Mouse (Mus musculus) hindlimb bud, embryonic 11.5 days (tissue): Measurements from ENCODE around the gene Cisd1.

ENCODE experiments used
- DNase-seq: peaks from one replicate; pipeline ENCODE4 v3.0.0-alpha.2; 2012; ENCODE audit warnings: low read depth, low spot score; ENCODE audit errors: extremely low spot score

Gene Cisd1

DNA sequence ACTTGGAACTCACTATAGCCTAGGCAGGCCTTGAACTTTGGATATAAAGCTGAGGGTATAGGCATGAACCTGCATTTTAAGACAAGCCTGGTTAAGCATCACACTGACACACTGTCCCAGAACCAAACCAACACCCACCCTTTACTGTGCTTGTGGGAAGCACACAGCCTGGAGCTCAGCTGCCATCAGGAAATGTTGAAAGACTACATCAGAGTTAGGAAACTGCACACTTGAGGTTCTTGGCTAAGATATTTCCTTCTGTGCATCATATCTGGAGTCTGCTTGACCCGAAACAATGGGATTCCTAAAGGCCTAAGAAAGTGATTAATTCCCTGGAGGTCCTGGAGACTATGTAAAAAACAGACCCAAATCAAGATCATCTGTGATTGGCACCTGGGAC lies 4.5 kb upstream of the Cisd1 start:
- no peak for DNase-seq

DNA sequence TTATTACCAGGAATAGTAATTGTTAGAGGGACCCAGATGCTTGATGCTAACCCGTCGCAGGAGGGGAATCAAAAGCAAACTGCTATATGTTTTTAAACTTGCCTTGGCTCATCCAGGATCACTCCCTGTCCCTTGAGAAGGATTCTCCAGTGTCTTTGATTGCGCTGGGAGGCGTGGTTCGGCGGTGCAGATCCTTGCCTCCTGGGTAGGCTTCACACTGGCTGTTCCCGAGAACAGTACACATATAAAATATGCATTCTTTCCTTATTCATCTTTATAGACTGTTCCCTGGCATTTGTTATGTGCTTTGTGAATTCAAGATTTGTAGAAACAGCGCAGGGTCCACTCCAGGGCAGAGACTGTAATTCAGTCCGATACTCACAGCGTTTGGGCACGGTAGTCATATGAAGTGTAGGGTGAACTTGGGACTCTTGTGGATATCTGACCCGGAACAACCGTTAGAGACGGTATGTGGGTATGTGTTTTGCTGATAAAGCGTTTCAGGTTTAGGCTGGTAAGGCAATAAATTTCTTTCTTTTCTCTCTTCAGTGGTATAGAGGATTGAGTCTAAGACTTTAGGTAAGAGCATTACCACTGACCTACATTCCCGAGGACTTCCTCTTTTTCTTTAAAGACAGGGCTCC lies 4.0 kb upstream of the Cisd1 start:
- no peak for DNase-seq

DNA sequence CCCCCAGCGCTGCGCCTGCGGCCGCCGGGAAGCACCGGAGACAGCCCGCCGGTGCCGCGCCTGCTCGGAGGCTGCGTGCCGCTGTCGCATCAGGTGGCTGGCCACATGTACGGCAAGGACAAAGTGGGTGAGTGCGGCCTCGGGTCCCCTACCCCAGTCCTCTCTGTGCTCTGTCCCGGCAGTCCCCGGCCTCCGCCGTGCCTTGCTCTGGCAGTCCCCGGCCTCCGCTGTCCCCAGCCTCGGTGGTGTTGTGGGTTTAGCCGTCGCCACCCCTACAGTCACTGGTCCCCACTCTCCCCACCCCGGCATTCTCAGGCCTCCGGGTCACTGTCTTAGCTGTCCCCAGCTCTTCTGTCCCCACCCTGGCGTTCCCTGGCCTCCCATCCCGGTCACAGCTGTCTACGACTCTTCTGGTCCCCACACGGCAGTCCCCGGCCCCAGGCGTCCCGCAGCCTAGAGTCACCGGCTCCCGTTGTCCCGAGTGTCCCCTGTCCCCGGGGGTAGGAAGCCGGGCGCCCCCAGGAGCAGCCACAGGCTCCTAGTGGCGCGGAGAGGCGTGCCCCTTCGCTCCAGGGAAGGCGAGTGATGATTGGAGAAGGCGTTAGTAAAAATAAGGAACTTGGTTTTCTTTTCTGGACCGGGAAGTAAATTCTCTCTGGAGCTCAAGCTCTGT lies 3.3 kb upstream of the Cisd1 start:
- DNase-seq: no peak

DNA sequence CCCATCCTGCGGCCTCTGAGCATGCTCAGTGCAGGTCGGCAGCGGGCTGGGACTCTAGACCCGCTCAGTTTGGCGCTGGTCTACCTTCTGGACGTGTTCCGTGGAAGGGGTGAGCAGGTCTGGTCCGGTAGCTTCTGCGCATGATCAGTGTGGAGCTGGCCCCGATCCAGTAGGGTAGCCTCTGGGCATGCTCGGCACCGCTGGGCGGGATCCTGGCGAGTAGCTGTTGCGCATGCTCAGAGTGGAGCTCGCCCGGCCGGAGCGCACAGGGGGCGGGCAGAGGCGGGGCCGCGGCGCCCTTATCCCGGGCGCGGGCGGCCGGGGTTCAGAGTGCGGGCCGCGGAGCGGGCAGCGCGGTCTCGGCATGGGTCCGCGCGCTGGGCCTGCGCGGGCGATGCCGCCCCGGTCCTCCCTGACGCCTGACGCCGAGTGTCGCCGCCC lies 2.8 kb upstream of the Cisd1 start, which contains the start of gene Ipmk:
Gene Ipmk (plus strand): TSS at position 255 of the 441 bp plus-strand sequence.
- peak; percentile 81 for DNase-seq

DNA sequence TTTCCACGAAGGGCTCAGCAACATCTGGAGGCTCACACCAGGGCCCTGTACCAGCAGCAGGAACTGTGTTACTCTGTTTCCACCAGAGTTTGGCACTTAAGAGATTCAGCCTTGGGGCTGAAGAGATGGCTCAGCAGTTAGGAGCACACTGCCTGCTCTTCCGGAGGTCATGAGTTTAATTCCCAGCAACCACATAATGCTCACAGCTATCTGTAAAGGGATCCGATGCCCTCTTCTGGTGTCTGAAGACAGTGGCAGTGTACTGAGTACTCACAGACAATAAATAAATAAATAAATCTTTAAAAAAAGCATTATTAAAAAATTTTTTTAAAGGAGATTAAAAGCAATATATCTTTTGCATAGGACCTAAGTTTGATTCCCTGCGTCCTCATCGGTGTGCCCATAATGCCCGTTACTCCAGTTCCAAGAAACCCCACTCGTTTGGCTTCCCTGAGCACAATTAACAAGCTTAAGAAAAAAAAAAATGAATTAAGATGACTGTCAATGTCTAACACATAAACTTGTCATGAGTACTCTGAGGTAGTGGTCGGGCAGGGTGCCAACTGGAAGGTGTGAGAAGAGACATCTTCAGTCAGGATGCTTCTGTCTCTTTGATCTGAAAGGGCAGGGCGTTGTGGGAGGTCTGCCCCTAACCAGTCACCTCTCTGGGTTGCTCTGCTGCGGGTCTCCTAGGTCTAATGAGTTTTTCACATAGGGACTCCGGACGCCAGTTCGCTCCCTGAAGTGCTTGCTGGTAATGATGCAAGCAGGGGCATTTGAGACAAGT lies 2.2 kb upstream of the Cisd1 start:
- no peak for DNase-seq

DNA sequence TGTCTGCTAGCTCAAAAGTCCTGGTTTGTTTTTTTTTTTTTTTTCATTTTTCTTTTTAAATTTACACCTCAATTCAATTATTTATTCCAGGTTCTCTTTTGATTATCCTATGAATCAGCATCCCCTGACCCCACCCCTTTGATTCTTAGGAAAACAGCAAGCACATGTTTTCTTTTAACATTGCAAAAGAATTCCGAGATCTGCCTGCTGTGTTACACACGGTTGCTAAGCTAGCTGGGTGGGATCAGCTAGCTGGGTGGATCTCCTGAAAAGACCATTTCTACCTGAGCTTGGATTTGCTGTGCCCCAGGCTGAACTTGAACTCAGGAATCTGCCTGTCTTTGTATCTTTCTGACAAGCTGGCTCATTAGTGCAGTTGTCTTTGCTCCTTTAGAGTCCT lies 1.4 kb upstream of the Cisd1 start:
- DNase-seq: no peak

DNA sequence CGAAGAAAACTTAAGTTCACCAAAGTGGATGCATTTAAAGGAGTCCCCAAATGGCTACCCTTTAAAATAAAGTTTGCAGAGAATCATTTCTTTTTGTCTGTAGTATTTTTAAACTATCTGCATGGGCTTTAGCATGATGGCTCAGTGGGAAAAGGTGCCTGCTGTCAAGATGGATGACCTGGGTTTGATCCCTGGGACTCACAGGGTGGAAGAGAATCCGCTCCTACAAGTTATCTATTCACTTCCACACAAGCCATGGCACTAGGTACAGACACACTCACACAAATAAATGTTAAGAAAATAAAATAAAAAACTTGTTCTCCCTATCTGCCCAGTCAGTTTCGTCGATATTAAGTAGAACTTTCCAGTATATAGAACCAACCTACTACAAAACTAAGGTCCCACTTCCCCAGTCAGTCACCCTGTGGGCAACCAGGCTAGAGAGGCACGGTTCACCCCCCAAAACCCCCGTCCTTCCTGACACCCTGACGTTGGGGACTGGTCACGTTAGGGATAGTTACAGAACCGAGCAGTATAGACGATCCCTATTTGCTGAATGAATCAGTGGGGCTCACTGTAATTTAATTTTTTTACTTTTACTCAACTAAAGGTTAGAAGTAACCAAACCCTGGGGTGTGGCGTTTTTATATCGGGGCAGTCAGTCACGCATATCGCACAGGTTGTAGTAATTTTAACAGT lies 1.0 kb downstream of the Cisd1 start:
- no peak for DNase-seq

DNA sequence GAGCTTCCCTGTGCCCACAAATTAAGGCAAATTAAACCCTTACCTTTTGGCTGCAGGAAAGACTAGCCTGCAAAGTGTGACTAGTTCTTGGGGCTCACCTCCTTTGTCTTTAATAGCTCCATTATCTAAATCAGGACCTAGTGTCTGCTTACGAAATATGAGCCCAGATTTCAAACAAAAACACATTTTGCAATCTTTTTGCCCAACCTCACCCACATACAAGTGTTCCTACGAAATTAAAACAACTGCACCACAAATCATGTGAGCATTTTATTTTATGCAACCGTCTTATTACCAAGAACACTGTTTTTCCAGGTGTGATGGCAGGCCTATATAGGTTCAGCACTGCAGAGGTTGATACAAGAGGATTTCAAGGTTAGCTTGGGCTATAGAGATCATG lies 1.6 kb downstream of the Cisd1 start:
- no peak for DNase-seq

DNA sequence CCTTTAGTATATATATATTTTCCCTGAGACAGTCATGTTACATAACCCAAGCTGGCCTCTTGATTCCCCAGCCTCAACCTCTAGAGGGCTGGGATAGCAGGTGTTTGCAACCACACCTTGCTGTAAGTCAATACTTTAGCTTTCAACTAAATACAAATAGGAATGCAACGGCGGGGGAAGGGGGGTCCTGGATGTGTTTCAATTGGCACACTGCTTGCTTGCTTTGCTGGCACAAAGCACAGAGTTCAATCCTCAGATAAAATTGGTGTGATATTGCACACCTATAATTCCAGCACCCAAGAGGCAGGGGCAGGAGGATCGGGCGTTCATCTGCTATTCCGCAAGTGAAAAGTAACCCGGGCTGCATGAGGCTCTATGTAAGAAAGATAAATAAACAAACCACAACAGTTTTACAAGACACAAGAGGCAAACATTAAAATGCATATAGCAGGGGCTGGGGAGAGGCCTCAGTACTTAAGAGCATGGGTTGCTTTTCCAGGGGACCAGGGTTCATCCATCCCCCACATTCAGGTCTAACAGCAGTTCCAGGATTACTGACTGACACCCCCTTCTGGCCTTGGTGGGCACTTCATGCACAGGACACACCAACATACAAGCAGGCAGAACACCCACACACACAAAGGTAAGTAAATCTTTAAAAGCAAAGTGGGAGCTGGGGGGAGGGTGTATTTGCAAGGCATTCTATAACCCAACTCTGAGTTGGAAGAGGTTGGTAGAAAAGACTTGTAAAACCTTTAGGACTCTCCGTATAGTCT lies 2.5 kb downstream of the Cisd1 start:
- DNase-seq: no peak

DNA sequence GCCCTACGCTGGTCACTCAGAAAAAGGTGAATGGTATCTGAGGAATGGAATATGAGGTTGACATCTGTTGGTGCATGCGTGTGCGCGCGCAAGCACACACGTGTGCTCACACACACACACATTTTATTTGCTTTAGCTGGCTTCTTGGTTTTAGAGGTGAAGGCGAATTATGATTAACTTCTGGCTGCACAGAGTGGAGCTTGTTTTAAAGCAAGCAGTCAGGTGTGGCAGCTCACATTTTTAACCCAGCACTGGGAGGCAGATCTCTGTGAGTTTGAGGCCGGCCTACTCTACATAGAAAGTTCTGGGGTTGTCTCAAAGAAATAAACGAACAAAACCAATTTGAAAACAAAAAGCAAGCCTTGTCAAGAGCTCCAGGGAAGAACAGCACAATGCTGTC lies 3.5 kb downstream of the Cisd1 start:
- DNase-seq: no peak

DNA sequence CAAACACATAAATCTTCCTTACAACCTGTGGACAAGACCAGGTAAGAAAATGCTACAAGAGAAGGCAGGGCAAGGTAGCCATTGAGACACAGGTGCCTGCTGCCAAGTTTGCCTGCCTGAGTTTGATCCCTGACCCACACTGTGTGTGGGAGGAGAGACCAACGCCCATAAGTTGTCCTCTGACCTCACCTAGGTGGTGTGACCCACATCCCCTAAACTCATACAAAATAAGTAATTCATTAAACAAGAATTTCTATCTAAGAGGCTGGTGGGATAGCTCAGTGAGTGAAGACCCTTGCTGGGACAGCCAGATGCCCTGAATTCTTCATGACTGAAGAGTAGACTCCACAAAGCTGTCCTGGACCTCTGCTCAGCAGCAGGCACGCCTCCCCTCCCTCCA lies 4.6 kb downstream of the Cisd1 start:
- DNase-seq: no peak

DNA sequence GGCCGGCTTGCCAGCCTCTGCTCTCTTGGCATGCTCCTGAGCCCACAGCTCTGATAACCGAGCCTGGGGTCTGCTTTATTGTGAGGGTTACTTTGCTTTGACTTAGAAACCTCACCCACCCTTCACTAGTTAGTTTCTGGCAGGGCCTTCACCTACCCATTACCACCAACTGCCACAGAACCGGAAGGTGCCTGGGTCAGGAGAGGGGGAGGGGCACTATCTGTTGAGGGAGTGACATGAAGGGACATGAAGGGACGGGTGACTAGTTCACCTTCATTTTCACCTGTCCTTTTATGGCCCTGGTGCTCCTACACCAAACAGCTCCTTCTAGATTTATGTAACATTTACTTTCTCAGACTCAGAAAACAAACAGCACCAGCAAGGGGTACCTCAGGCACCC lies 5.3 kb downstream of the Cisd1 start:
- no peak for DNase-seq

DNA sequence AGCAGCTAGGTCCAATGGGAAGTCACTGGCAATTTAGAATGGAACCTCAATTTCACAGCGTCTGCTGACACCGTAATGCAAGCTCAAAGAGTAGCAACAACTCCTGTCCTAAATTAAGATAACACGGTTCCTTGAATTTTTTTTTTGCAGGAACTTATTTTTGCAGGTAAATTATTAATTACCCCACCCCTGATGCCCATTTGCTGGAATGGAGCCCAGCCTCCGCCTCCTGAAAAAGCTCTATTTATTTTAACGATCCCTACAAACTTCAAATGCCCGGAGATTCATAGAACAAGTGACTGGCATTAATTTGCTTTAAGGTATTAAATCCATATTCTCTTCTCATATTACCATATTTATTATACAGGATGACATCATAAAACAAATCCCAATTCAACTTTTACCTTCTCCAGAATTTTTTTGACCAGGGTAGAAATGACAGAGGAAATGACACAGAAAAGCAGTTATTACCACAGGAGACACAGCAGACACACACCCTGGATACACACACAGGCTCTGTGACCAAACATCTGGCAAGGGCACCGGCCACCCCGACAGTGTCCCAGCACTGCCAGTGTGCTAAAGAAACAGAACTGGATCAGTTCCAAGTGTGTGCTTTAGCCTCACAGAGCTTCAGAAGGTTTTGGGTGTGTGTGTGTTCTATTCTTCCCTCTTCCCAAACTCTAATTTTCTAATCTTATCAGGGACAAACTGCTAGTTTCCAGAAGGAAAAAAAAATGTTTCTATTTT lies 6.4 kb downstream of the Cisd1 start:
- no peak for DNase-seq

DNA sequence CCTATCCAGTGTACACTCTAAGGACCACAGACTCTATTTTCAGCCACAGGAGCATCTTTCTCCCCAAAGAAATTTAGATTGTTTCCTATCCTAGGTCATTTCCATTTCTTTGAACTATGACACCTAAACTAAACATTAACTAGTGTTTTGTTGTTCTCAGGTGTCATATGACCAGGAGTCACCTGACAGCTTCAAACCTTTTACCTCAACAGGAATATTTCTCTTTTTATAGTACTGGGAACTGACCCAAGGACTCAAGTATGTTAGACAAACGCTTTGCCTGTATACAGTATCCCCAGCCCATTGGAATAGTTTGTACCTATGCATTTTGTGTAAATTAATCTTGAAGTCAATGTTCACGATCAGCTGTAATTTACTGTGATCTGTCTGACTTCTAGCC lies 7.0 kb downstream of the Cisd1 start:
- no peak for DNase-seq

DNA sequence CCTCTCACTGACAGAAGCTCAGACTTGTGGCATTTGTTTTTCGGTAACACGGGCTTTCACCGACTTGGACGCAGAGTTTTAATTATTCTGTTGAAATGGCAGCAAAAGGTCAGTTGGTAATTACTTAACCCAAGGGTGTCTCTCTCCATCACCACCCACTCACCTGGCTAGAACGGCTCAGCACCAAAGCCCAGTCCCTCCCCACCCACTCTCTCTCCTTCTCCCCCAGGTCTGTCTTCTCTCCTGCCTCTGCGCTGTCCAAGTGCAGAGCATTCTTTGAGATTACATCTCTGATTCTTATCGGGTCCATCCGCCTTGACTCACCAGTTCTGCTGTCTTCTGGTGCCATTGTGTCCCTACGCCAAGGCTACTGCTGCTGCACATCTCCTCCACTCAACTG lies 11.9 kb downstream of the Cisd1 start:
- no peak for DNase-seq

DNA sequence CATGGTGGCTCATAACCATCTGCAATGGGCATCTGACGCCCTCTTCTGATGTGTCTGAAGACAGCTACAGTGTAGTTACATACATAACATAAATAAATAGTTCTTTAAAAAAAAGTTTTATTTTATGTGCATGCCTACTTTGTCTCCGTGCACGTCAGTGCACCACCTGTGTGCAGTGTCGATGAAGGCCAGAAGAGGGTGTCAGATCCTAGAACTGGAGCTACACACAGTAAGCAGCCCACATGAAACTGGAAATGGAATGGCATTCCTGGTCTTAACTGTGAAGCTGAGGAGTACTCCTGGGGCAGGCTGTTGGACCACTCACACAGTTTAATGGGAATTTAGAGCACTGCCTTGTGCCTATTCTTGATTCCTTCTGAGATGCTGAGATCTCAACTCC lies 12.4 kb downstream of the Cisd1 start:
- DNase-seq: no peak

DNA sequence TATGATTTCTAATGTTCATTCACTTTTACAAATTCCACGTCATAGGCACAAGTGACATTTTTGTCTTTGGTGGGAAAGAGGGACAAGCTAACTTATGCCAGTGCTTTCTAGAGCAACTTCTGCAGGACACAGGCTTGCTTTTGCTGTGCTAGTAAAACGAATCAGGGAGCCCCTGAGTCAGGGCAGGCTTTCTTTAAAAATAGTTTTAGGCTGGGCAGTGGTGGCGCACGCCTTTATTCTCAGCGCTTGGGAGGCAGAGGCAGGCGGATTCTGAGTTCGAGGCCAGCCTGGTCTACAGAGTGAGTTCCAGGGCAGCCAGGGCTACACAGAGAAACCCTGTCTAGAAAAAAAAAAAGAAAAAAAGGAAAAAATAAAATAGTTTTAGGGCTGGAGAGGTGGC lies 12.8 kb downstream of the Cisd1 start:
- DNase-seq: no peak

DNA sequence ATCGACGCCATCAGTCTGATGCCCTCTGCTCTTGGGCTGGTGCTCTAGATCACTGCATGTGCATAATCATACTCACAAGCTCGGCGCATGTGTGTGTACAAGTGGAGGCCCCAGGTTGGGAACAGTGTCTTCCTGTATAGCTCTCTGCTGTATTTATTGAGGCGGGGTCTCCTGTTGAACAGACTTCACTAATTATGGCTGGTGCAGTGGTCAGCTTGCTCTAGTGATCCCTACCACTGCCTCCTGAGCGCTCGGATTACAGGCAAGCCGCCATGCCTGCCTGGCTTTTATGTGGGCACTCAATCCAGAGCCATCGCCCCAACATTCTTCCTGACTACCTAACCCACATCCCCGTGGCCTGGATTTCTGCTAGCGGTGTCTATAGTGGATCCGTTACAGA lies 14.7 kb downstream of the Cisd1 start:
- no peak for DNase-seq

DNA sequence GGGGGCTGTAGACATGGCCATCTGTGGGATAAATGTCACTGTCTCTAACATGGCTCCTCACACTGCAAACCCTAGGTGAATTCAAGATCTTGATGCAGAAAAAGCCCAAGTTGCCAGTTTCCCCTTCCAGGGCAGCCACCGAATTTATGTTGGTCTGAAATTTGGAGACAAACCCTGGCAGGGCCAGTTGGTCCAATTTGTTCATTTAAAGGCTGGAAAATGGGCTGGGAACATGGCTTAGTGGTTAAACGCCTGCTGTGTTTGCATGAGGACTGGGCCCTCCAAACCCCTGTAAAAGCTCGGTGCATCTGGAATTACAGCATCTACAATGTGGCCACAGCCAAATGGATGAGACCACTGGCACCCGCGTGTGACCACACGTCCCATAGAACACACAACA lies 15.5 kb downstream of the Cisd1 start:
- no peak for DNase-seq

DNA sequence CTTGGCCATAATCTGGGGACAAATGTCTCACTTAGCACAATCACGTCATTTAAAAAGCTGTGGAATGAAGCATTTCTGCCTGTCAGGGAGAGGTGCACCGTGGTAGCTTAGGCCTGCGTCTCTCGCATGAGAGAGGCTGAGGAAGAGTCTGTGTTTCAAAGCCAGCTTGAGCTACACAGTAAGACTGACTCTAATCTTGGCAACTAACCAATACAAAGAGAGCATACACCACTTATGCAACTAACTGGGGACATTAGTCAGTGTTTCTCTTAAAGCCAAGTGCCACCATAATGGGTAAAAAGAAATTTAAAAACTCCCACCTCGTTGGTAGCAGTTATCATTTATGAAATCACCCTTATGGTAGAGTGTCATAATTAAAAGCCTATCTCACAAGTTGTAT lies 15.9 kb downstream of the Cisd1 start:
- DNase-seq: no peak
